Mouse (Mus musculus): ENCODE data around the gene Pms2. TPM values are rescaled to one million over a fixed set of nuclear protein-coding genes. Genes with fewer than 3 reads are reported as not detected.

The Pms2 gene
- polyA plus RNA-seq, 1 experiment from 2014 or later, result 18.2 TPM

GRCm38 (mm10) chr5:143929291-143929690 is 19.5 kb downstream of the Pms2 start:
- Histone ChIP-seq H3K36me3 (ENCODE audit: control insufficient read depth, insufficient read depth, low read length) (peaks cover 20% of the 10 kb centered on the region), H3K9me3 (ENCODE audit: control insufficient read depth, low read length) (no peaks in the 10 kb centered on the region), H3K4me3 (ENCODE audit: low read length) (no peak overlapping the region), H3K27me3 (replicated peaks; ENCODE audit: control insufficient read depth, insufficient read depth, low read length) (no peaks in the 10 kb centered on the region), H3K4me2 (ENCODE audit: low read depth, low read length) (no peak overlapping the region), H3K9ac (ENCODE audit: low read depth, low read length) (no peak overlapping the region), H3K4me1 (ENCODE audit: control insufficient read depth, insufficient read depth, low read length) (peaks cover 7% of the 10 kb centered on the region; the same call in 1 of the 2 replicates), H3K27ac (ENCODE audit: low read length) (no peak overlapping the region; the same call in 1 of the 2 replicates)
- WGBS, result 82% methylated on average over 4 of the region's 4 CpGs
- no peak for ATAC-seq

- no peak for ATAC-seq
- 93% methylated on average over 12 of the region's 12 CpGs for WGBS
- peaks cover 13% of the 10 kb centered on the region for H3K36me3 ChIP-seq (ENCODE audit: control insufficient read depth, insufficient read depth, low read length)
Measured at GRCm38 (mm10) chr5:143930656-143931055, 20.9 kb downstream of the Pms2 start.

GRCm38 (mm10) chr5:143931863-143932580 is 22.3 kb downstream of the Pms2 start:
- peak; percentile 92 for ATAC-seq
- Histone ChIP-seq H3K27ac (ENCODE audit: low read length) (peak overlapping the region; percentile 29), H3K4me2 (ENCODE audit: low read depth, low read length) (no peak overlapping the region), H3K4me1 (ENCODE audit: control insufficient read depth, insufficient read depth, low read length) (peaks cover 7% of the 10 kb centered on the region; the same call in 1 of the 2 replicates), H3K36me3 (ENCODE audit: control insufficient read depth, insufficient read depth, low read length) (peaks cover 13% of the 10 kb centered on the region), H3K9ac (ENCODE audit: low read depth, low read length) (no peak overlapping the region), H3K9me3 (ENCODE audit: control insufficient read depth, low read length) (no peaks in the 10 kb centered on the region), H3K4me3 (ENCODE audit: low read length) (no peak overlapping the region), H3K27me3 (replicated peaks; ENCODE audit: control insufficient read depth, insufficient read depth, low read length) (no peaks in the 10 kb centered on the region)
- 65% methylated on average over 6 of the region's 6 CpGs for WGBS

More at GRCm38 (mm10) chr5:143930656-143931055, 20.9 kb downstream of the Pms2 start:
- Histone ChIP-seq H3K4me2 (ENCODE audit: low read depth, low read length) (no peak overlapping the region), H3K27me3 (replicated peaks; ENCODE audit: control insufficient read depth, insufficient read depth, low read length) (no peaks in the 10 kb centered on the region), H3K9me3 (ENCODE audit: control insufficient read depth, low read length) (no peaks in the 10 kb centered on the region), H3K27ac (ENCODE audit: low read length) (no peak overlapping the region), H3K4me1 (ENCODE audit: control insufficient read depth, insufficient read depth, low read length) (peaks cover 7% of the 10 kb centered on the region; the same call in 1 of the 2 replicates), H3K4me3 (ENCODE audit: low read length) (no peak overlapping the region), H3K9ac (ENCODE audit: low read depth, low read length) (no peak overlapping the region)

- no peak within 1 kb of the TSS for H3K9ac ChIP-seq (ENCODE audit: low read depth, low read length)
- H3K4me1 ChIP-seq (ENCODE audit: control insufficient read depth, insufficient read depth, low read length), result peaks cover 7% of the 10 kb centered on the region; the same call in 1 of the 2 replicates
- no peak within 1 kb of the TSS for H3K4me3 ChIP-seq (ENCODE audit: low read length)
- ATAC-seq, result peak; percentile 27
- H3K9me3 ChIP-seq (ENCODE audit: control insufficient read depth, low read length), result no peaks in the 10 kb centered on the region
- peaks cover 13% of the 10 kb centered on the region for H3K36me3 ChIP-seq (ENCODE audit: control insufficient read depth, insufficient read depth, low read length)
- H3K27me3 ChIP-seq (replicated peaks; ENCODE audit: control insufficient read depth, insufficient read depth, low read length), result no peaks in the 10 kb centered on the region
- H3K4me2 ChIP-seq (ENCODE audit: low read depth, low read length), result no peak within 1 kb of the TSS
- H3K27ac ChIP-seq (ENCODE audit: low read length), result peak within 1 kb of the TSS; percentile 29
- WGBS, result 19% methylated on average over 8 of the region's 8 CpGs
Measured at GRCm38 (mm10) chr5:143932831-143933230, 23.1 kb downstream of the Pms2 start, which contains the start of gene Rsph10b. Rsph10b (plus strand) TSS chr5:143933035.

- Histone ChIP-seq H3K4me2 (ENCODE audit: low read depth, low read length) (no peak overlapping the region), H3K4me3 (ENCODE audit: low read length) (no peak overlapping the region), H3K27ac (ENCODE audit: low read length) (no peak overlapping the region), H3K9ac (ENCODE audit: low read depth, low read length) (no peak overlapping the region), H3K27me3 (replicated peaks; ENCODE audit: control insufficient read depth, insufficient read depth, low read length) (no peaks in the 10 kb centered on the region), H3K4me1 (ENCODE audit: control insufficient read depth, insufficient read depth, low read length) (peaks cover 7% of the 10 kb centered on the region; the same call in 1 of the 2 replicates), H3K9me3 (ENCODE audit: control insufficient read depth, low read length) (no peaks in the 10 kb centered on the region), H3K36me3 (ENCODE audit: control insufficient read depth, insufficient read depth, low read length) (peaks cover 13% of the 10 kb centered on the region)
- 88% methylated on average over 11 of the region's 11 CpGs for WGBS
- ATAC-seq, result no peak
Measured at GRCm38 (mm10) chr5:143933414-143933813, 23.6 kb downstream of the Pms2 start.

GRCm38 (mm10) chr5:143933875-143934274 is 24.1 kb downstream of the Pms2 start:
- no peaks in the 10 kb centered on the region for H3K9me3 ChIP-seq (ENCODE audit: control insufficient read depth, low read length)
- peaks cover 7% of the 10 kb centered on the region; the same call in 1 of the 2 replicates for H3K4me1 ChIP-seq (ENCODE audit: control insufficient read depth, insufficient read depth, low read length)
- H3K27me3 ChIP-seq (replicated peaks; ENCODE audit: control insufficient read depth, insufficient read depth, low read length), result no peaks in the 10 kb centered on the region
- WGBS, result 77% methylated on average over 1 of the region's 1 CpGs
- ATAC-seq, result no peak
- H3K4me2 ChIP-seq (ENCODE audit: low read depth, low read length), result no peak overlapping the region
- H3K9ac ChIP-seq (ENCODE audit: low read depth, low read length), result no peak overlapping the region
- H3K4me3 ChIP-seq (ENCODE audit: low read length), result no peak overlapping the region
- H3K27ac ChIP-seq (ENCODE audit: low read length), result no peak overlapping the region
- H3K36me3 ChIP-seq (ENCODE audit: control insufficient read depth, insufficient read depth, low read length), result peaks cover 13% of the 10 kb centered on the region

- H3K27ac ChIP-seq (ENCODE audit: low read length), result no peak overlapping the region
- WGBS, result 86% methylated on average over 9 of the region's 9 CpGs
- H3K4me2 ChIP-seq (ENCODE audit: low read depth, low read length), result no peak overlapping the region
- H3K9ac ChIP-seq (ENCODE audit: low read depth, low read length), result no peak overlapping the region
- H3K36me3 ChIP-seq (ENCODE audit: control insufficient read depth, insufficient read depth, low read length), result 0 out of 2 replicates have a peak, but pooled peaks cover under 1% of the 10 kb centered on the region
- peaks cover 7% of the 10 kb centered on the region; the same call in 1 of the 2 replicates for H3K4me1 ChIP-seq (ENCODE audit: control insufficient read depth, insufficient read depth, low read length)
- no peaks in the 10 kb centered on the region for H3K9me3 ChIP-seq (ENCODE audit: control insufficient read depth, low read length)
- H3K4me3 ChIP-seq (ENCODE audit: low read length), result no peak overlapping the region
- no peaks in the 10 kb centered on the region for H3K27me3 ChIP-seq (replicated peaks; ENCODE audit: control insufficient read depth, insufficient read depth, low read length)
- ATAC-seq, result no peak
Measured at GRCm38 (mm10) chr5:143936156-143936555, 26.4 kb downstream of the Pms2 start.

GRCm38 (mm10) chr5:143941588-143941987 is 31.8 kb downstream of the Pms2 start:
- 0 out of 2 replicates have a peak overlapping the region, but pooled peaks have one; percentile 14 for H3K4me2 ChIP-seq (ENCODE audit: low read depth, low read length)
- 16% methylated on average over 10 of the region's 10 CpGs for WGBS
- H3K4me1 ChIP-seq (ENCODE audit: control insufficient read depth, insufficient read depth, low read length), result no peaks in the 10 kb centered on the region
- H3K9me3 ChIP-seq (ENCODE audit: control insufficient read depth, low read length), result no peaks in the 10 kb centered on the region
- no peak overlapping the region for H3K9ac ChIP-seq (ENCODE audit: low read depth, low read length)
- peak; percentile 46; the same call in 1 of the 2 replicates for ATAC-seq
- H3K36me3 ChIP-seq (ENCODE audit: control insufficient read depth, insufficient read depth, low read length), result no peaks in the 10 kb centered on the region
- no peak overlapping the region for H3K27ac ChIP-seq (ENCODE audit: low read length)
- H3K27me3 ChIP-seq (replicated peaks; ENCODE audit: control insufficient read depth, insufficient read depth, low read length), result no peaks in the 10 kb centered on the region
- H3K4me3 ChIP-seq (ENCODE audit: low read length), result no peak overlapping the region

GRCm38 (mm10) chr5:143943231-143944125 is 33.7 kb downstream of the Pms2 start:
- no peaks in the 10 kb centered on the region for H3K4me1 ChIP-seq (ENCODE audit: control insufficient read depth, insufficient read depth, low read length)
- H3K9me3 ChIP-seq (ENCODE audit: control insufficient read depth, low read length), result no peaks in the 10 kb centered on the region
- 84% methylated on average over 14 of the region's 14 CpGs for WGBS
- H3K4me3 ChIP-seq (ENCODE audit: low read length), result no peak overlapping the region
- H3K36me3 ChIP-seq (ENCODE audit: control insufficient read depth, insufficient read depth, low read length), result no peaks in the 10 kb centered on the region
- H3K9ac ChIP-seq (ENCODE audit: low read depth, low read length), result no peak overlapping the region
- H3K27me3 ChIP-seq (replicated peaks; ENCODE audit: control insufficient read depth, insufficient read depth, low read length), result no peaks in the 10 kb centered on the region
- no peak overlapping the region for H3K4me2 ChIP-seq (ENCODE audit: low read depth, low read length)
- no peak overlapping the region for H3K27ac ChIP-seq (ENCODE audit: low read length)
- no peak for ATAC-seq
